In the genomic region with DNA sequence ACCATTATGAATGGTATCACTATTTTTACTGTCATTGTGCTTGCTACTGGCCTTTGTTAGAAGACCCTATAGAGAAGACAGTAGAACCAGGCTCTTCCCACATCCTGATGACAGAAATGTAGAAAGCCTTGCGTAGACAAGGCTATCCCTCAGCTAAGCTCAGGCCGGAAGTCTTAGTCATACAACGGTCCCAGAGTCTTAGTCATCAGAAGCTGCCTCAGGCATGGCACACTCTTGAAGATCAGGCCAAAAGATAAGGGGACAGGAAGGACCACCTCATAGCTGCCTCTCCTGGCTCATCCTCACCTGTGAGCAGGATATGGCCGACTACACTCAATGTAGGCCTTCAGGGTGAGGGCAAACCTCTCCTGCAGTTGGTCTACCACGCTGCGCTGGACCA, we compare ENCODE assay signal across 44 mouse cellular contexts. TPM values are rescaled to one million over a fixed set of nuclear protein-coding genes. Genes with fewer than 3 reads are reported as not detected.
"Had no signal": no experiment of that assay in that cellular context is flagged by ENCODE, and none has a peak within 500 bp of the region (broad histone marks: within the 10 kb centered on the region; RNA-seq: fewer than 3 reads in every experiment).

No protein-coding gene starts in this region.

- H3K27me3 ChIP-seq: limb, embryonic 12.5 days; limb, embryonic 13.5 days; limb, embryonic 15.5 days; liver, embryonic 13.5 days; liver, embryonic 15.5 days; lung, embryonic 15.5 days; midbrain, embryonic 12.5 days; midbrain, embryonic 13.5 days; midbrain, embryonic 15.5 days; neural tube, embryonic 12.5 days had no signal

- H3K9me3 ChIP-seq: limb, embryonic 10.5 days; limb, embryonic 12.5 days; limb, embryonic 13.5 days; limb, embryonic 15.5 days; liver, embryonic 12.5 days; liver, embryonic 13.5 days; liver, embryonic 15.5 days; lung, embryonic 15.5 days; megakaryocyte, embryonic 14.5 days; midbrain, embryonic 10.5 days; midbrain, embryonic 12.5 days; midbrain, embryonic 13.5 days; midbrain, embryonic 15.5 days; neural tube, embryonic 12.5 days had no signal

- H3K27ac ChIP-seq: limb, embryonic 10.5 days; limb, embryonic 12.5 days; limb, embryonic 13.5 days; limb, embryonic 15.5 days; liver, embryonic 12.5 days; liver, embryonic 13.5 days; liver, embryonic 14.5 days; liver, embryonic 15.5 days; lung, embryonic 15.5 days; macrophage; midbrain, embryonic 10.5 days; midbrain, embryonic 12.5 days; midbrain, embryonic 13.5 days; midbrain, embryonic 15.5 days; neural tube, embryonic 12.5 days had no signal

- ATAC-seq: liver, embryonic 12.5 days; liver, postnatal 0 days; lung, postnatal 0 days; midbrain, embryonic 13.5 days; midbrain, embryonic 15.5 days; midbrain, embryonic 16.5 days had no signal

- H3K9ac ChIP-seq: limb, embryonic 12.5 days; limb, embryonic 13.5 days; limb, embryonic 15.5 days; liver, embryonic 12.5 days; liver, embryonic 13.5 days; liver, embryonic 14.5 days; liver, embryonic 15.5 days; liver, postnatal 0 days; lung, embryonic 14.5 days; lung, embryonic 15.5 days; midbrain, embryonic 12.5 days; midbrain, embryonic 13.5 days; midbrain, embryonic 15.5 days; neural tube, embryonic 12.5 days had no signal

- DNase-seq: left cerebral cortex, postnatal 4 days; liver; liver, embryonic 13.5 days; liver, postnatal 0 days; lung, adult 18-20 months; lung, adult 2 months; lung, embryonic 14.5 days; lung, postnatal 10 days; lung, postnatal 14 days; lung, postnatal 36 days; lung, postnatal 4 days; midbrain, embryonic 14.5 days had no signal

- H3K36me3 ChIP-seq: limb, embryonic 10.5 days; limb, embryonic 12.5 days; limb, embryonic 15.5 days; liver, embryonic 12.5 days; liver, embryonic 15.5 days; lung, embryonic 15.5 days; midbrain, embryonic 15.5 days had no signal

- H3K4me1 ChIP-seq: liver, embryonic 12.5 days; liver, embryonic 13.5 days; liver, embryonic 15.5 days; midbrain, embryonic 15.5 days; neural tube, embryonic 12.5 days had no signal

- H3K4me2 ChIP-seq: limb, embryonic 12.5 days; limb, embryonic 13.5 days; limb, embryonic 15.5 days; liver, embryonic 11.5 days; liver, embryonic 12.5 days; liver, embryonic 13.5 days; liver, embryonic 15.5 days; lung, embryonic 14.5 days; lung, embryonic 15.5 days; midbrain, embryonic 11.5 days; midbrain, embryonic 12.5 days; midbrain, embryonic 13.5 days; midbrain, embryonic 15.5 days; neural tube, embryonic 12.5 days had no signal

- H3K4me3 ChIP-seq: limb, embryonic 10.5 days; limb, embryonic 12.5 days; limb, embryonic 13.5 days; limb, embryonic 15.5 days; liver, embryonic 12.5 days; liver, embryonic 13.5 days; liver, embryonic 15.5 days; lung, embryonic 15.5 days; megakaryocyte, embryonic 14.5 days; midbrain, embryonic 10.5 days; midbrain, embryonic 12.5 days; midbrain, embryonic 13.5 days; midbrain, embryonic 15.5 days; myocyte; neural tube, embryonic 12.5 days had no signal

RNA-seq across cellular contexts. Expression of a gene that starts 44.2 kb away (rescaled TPM):
- total RNA-seq: left cerebral cortex, postnatal 10 days; left cerebral cortex, postnatal 14 days; left cerebral cortex, postnatal 25 days; left cerebral cortex, postnatal 36 days; left cerebral cortex, postnatal 4 days; megakaryocyte progenitor cell, adult 5-6 weeks; megakaryocyte, adult 5-6 weeks; megakaryocyte-erythroid progenitor cell, adult 5-6 weeks; midbrain, postnatal 0 days; monocyte, adult 5-6 weeks had no signal
- polyA plus RNA-seq: limb, embryonic 10.5 days; limb, embryonic 11.5 days; limb, embryonic 12.5 days; limb, embryonic 13.5 days; limb, embryonic 15.5 days; lung, embryonic 14.5 days; lung, embryonic 16.5 days; macrophage; midbrain, embryonic 10.5 days; midbrain, embryonic 11.5 days; midbrain, embryonic 12.5 days; midbrain, embryonic 13.5 days; midbrain, embryonic 14.5 days; midbrain, embryonic 16.5 days; midbrain, postnatal 0 days; myocyte; neural tube, embryonic 11.5 days; neural tube, embryonic 12.5 days had no signal
